ENCODE assay signal across 10 mouse cellular contexts in genomic region chr11:31812215-31812614, GRCm38 (mm10). TPM values are rescaled to one million over a fixed set of nuclear protein-coding genes. Genes with fewer than 3 reads are reported as not detected.
A peak's percentile ranks its signal among the peaks of the same experiment; 100 is the strongest.
DNase-seq lines count a peak whose midpoint lies in the region; ATAC-seq and TF ChIP-seq lines count a peak whose summit lies in the region.
"Had no signal": no experiment of that assay in that cellular context is flagged by ENCODE, and none has a peak within 500 bp of the region (broad histone marks: within the 10 kb centered on the region; RNA-seq: fewer than 3 reads in every experiment).

No protein-coding gene starts in this region.

- no peak for TF ChIP-seq CTCF in intestine, postnatal 0 days (IDR thresholded peaks at IDR 0.05; ENCODE audit: low read depth)
- TF ChIP-seq CTCF in layer of hippocampus, adult 2 months (conservative IDR thresholded peaks at IDR 0.05): no peak

- ATAC-seq in intestine, embryonic 14.5 days (replicated peaks; ENCODE audit: low FRiP score, low TSS enrichment, low read depth): 0 out of 2 replicates have a peak, but pooled peaks have one; percentile 32
- no peak for ATAC-seq in intestine, postnatal 0 days
- ATAC-seq in heart, embryonic 16.5 days (replicated peaks; ENCODE audit: extremely low read depth, insufficient read depth, low FRiP score): peak; percentile 57; the same call in 1 of the 2 replicates
- ATAC-seq in stomach, embryonic 16.5 days (ENCODE audit: insufficient read depth, low FRiP score): peak; percentile 46; the same call in 1 of the 2 replicates

- DNase-seq in intestine, embryonic 14.5 days (ENCODE audit: low spot score): no peak
- peak; percentile 40 for DNase-seq in lung, postnatal 14 days
- no peak for DNase-seq in layer of hippocampus, adult 2 months (ENCODE audit: low spot score in 2 of 2)
- no peak for DNase-seq in cerebellum, postnatal 10 days
- no peak for DNase-seq in frontal cortex, postnatal 36 days (ENCODE audit: low spot score in 2 of 2)

- no peak overlapping the region for H3K27ac ChIP-seq in intestine, embryonic 14.5 days (ENCODE audit: low read depth)
- H3K27ac ChIP-seq in intestine, postnatal 0 days (ENCODE audit: low read depth, low read length): no peak overlapping the region
- H3K27ac ChIP-seq in heart, embryonic 16.5 days (ENCODE audit: low read length): peak overlapping the region; percentile 34; the same call in 1 of the 2 replicates
- no peak overlapping the region; the same call in 1 of the 2 replicates for H3K27ac ChIP-seq in stomach, embryonic 16.5 days (ENCODE audit: low read length)
- H3K27ac ChIP-seq in layer of hippocampus, adult 2 months: no peak overlapping the region
- H3K27ac ChIP-seq: midbrain, embryonic 12.5 days had no signal

- no peak overlapping the region for H3K4me3 ChIP-seq in intestine, embryonic 14.5 days (ENCODE audit: low read depth, low read length)
- H3K4me3 ChIP-seq in intestine, postnatal 0 days (ENCODE audit: low read depth, low read length): no peak overlapping the region
- H3K4me3 ChIP-seq in heart, embryonic 16.5 days (ENCODE audit: low read length): no peak overlapping the region
- no peak overlapping the region for H3K4me3 ChIP-seq in stomach, embryonic 16.5 days (replicated peaks; ENCODE audit: low read length)
- H3K4me3 ChIP-seq in layer of hippocampus, adult 2 months: no peak overlapping the region
- H3K4me3 ChIP-seq: midbrain, embryonic 12.5 days had no signal

- 43% methylated on average over 9 of the region's 9 CpGs for WGBS in intestine, embryonic 14.5 days
- 21% methylated on average over 9 of the region's 9 CpGs for WGBS in intestine, postnatal 0 days
- WGBS in heart, embryonic 16.5 days: 16% methylated on average over 9 of the region's 9 CpGs
- WGBS in stomach, embryonic 16.5 days: 37% methylated on average over 9 of the region's 9 CpGs

- H3K9me3 ChIP-seq in intestine, embryonic 14.5 days (ENCODE audit: control insufficient read depth, low read length): no peaks in the 10 kb centered on the region
- H3K9me3 ChIP-seq in intestine, postnatal 0 days (ENCODE audit: control insufficient read depth): no peaks in the 10 kb centered on the region
- 0 out of 2 replicates have a peak, but pooled peaks cover 3% of the 10 kb centered on the region for H3K9me3 ChIP-seq in heart, embryonic 16.5 days (replicated peaks; ENCODE audit: control insufficient read depth, low read length)
- no peaks in the 10 kb centered on the region for H3K9me3 ChIP-seq in stomach, embryonic 16.5 days (replicated peaks; ENCODE audit: control insufficient read depth, low read length)
- H3K9me3 ChIP-seq: midbrain, embryonic 12.5 days had no signal

- H3K36me3 ChIP-seq in intestine, embryonic 14.5 days (ENCODE audit: control insufficient read depth, insufficient read depth, low read length): no peaks in the 10 kb centered on the region
- H3K36me3 ChIP-seq in intestine, postnatal 0 days (ENCODE audit: control insufficient read depth, insufficient read depth): no peaks in the 10 kb centered on the region
- no peaks in the 10 kb centered on the region for H3K36me3 ChIP-seq in heart, embryonic 16.5 days (ENCODE audit: control insufficient read depth, insufficient read depth)
- H3K36me3 ChIP-seq in stomach, embryonic 16.5 days (ENCODE audit: control insufficient read depth, insufficient read depth, low read length): no peaks in the 10 kb centered on the region
- H3K36me3 ChIP-seq: midbrain, embryonic 12.5 days had no signal

- H3K27me3 ChIP-seq in intestine, embryonic 14.5 days (replicated peaks; ENCODE audit: control insufficient read depth, insufficient read depth, low read length): no peaks in the 10 kb centered on the region
- H3K27me3 ChIP-seq in intestine, postnatal 0 days (replicated peaks; ENCODE audit: control insufficient read depth, insufficient read depth, low read length): no peaks in the 10 kb centered on the region
- no peaks in the 10 kb centered on the region for H3K27me3 ChIP-seq in heart, embryonic 16.5 days (ENCODE audit: control insufficient read depth, insufficient read depth, low read length)
- H3K27me3 ChIP-seq in stomach, embryonic 16.5 days (ENCODE audit: control insufficient read depth, insufficient read depth, low read length): no peaks in the 10 kb centered on the region
- H3K27me3 ChIP-seq: CH12.LX; midbrain, embryonic 12.5 days had no signal

- no peak overlapping the region for H3K9ac ChIP-seq in intestine, embryonic 14.5 days (ENCODE audit: low read length)
- no peak overlapping the region for H3K9ac ChIP-seq in intestine, postnatal 0 days (ENCODE audit: low read depth, low read length)
- peak overlapping the region; percentile 32; the same call in 1 of the 2 replicates for H3K9ac ChIP-seq in heart, embryonic 16.5 days (ENCODE audit: low read length)
- no peak overlapping the region for H3K9ac ChIP-seq in stomach, embryonic 16.5 days (ENCODE audit: low read length)
- H3K9ac ChIP-seq: midbrain, embryonic 12.5 days had no signal

- no peaks in the 10 kb centered on the region; the same call in 1 of the 2 replicates for H3K4me1 ChIP-seq in intestine, embryonic 14.5 days (replicated peaks; ENCODE audit: control insufficient read depth, insufficient read depth, low read length)
- no peaks in the 10 kb centered on the region for H3K4me1 ChIP-seq in intestine, postnatal 0 days (replicated peaks; ENCODE audit: control insufficient read depth, insufficient read depth, low read length)
- peaks cover 16% of the 10 kb centered on the region for H3K4me1 ChIP-seq in heart, embryonic 16.5 days (ENCODE audit: control insufficient read depth, insufficient read depth, low read length)
- peaks cover 18% of the 10 kb centered on the region for H3K4me1 ChIP-seq in stomach, embryonic 16.5 days (ENCODE audit: control insufficient read depth, insufficient read depth, low read length)

- H3K4me2 ChIP-seq in intestine, embryonic 14.5 days (ENCODE audit: low read length): no peak overlapping the region
- no peak overlapping the region for H3K4me2 ChIP-seq in intestine, postnatal 0 days (replicated peaks; ENCODE audit: low read depth)
- no peak overlapping the region for H3K4me2 ChIP-seq in heart, embryonic 16.5 days (ENCODE audit: low read depth, low read length)
- no peak overlapping the region for H3K4me2 ChIP-seq in stomach, embryonic 16.5 days (ENCODE audit: low read depth, low read length)
- H3K4me2 ChIP-seq: midbrain, embryonic 12.5 days had no signal

RNA-seq across cellular contexts. Expression of gene Cpeb4, which starts 59.8 kb away (rescaled TPM):
- polyA plus RNA-seq in intestine, embryonic 14.5 days (2014; fragmentation: Nextera tagmentation; extraction: Ambion mirVana): 4.3 and 4.7 TPM in 2 replicates
- 11.3 and 12.8 TPM in 2 replicates for polyA plus RNA-seq in intestine, postnatal 0 days (2015; fragmentation: Nextera tagmentation; extraction: Ambion mirVana)
- 5.9 and 7.3 TPM in 2 replicates for polyA plus RNA-seq in heart, embryonic 16.5 days (2015; fragmentation: Nextera tagmentation; extraction: Ambion mirVana)
- 5.3 and 5.8 TPM in 2 replicates for polyA plus RNA-seq in stomach, embryonic 16.5 days (2015; fragmentation: Nextera tagmentation; extraction: Ambion mirVana)
- total RNA-seq in layer of hippocampus, adult 2 months (2021): 100 to 1,000 TPM; 153 to 156 TPM
